Mouse (Mus musculus) small intestine, adult 10 weeks (tissue): ENCODE data around the gene Cyct. TPM values are rescaled to one million over a fixed set of nuclear protein-coding genes. Genes with fewer than 3 reads are reported as not detected.

Experiments used
- polyA plus RNA-seq: library from polyadenylated mRNA; stranded (reverse); fragments of 350-450 nt; fragmentation: Illumina TruSeq; extraction: RNeasy Lipid Tissue Mini Kit (QIAGEN cat#74804); gene quantifications from one replicate; pipeline ENCODE4 v1.2.3, GENCODE M21; 2014; ENCODE audit warnings: low replicate concordance

The Cyct gene
- polyA plus RNA-seq, result 0.78 TPM

DNA sequence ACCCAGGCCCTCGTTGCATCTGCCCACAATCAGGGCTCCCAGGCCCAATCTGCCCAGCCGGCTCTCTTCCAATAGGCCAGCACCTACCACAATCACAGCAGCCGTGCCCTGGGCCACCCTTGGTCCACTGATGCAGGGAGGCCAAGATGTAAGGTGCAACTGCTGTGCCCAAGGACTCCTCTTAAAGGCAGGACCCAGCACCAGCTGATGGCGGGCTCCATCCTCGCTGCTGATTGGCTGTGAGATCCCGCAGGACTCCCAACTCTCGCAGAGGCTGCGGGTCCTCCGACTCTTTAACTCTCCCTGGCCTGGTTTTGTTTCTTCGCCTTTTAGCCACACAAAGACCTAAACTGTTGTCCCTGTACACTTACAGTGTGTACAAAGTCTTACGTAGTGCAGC, at the start of gene Cyct:
Gene Cyct, minus strand, starts transcription at position 225 of the 400 bp plus-strand sequence.

DNA sequence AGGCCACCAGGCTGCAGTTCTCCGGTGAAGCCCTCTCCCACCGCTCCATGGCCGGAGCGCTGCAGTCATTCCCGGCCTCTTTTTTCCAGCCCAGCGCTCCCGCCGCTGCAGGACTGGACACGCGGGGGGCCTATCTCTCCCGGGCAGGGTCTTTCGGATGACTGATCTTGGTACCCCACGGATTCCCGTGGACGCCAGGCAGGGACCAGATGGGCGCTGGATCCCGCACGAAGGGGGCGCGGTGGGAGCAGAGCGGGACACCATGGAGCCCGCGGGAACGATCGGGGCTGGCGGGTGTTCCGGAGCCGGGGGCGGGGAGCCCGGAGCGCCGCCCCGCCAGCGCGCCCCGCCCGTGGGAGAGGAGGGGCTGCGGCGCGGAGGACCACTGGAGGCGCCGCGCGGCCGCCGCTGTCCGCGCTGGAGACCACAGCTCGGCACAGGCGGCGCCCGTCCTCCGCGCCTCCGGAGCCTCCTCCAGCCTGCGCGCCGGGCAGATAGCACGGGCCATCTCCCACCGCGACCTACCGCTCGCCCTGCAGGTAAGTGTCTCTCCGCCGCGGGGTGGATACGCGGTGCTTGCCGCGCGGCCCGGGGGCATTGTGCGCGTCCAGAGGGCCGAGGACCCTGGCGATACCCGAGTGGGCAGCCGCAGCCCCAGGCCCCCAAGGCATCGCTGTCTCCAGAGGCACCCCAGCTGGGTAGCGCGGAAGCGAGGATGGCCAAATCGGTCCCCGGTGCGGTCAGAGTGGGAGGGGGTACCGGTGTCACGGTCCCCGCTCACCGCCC, 46.1 kb upstream of the Cyct start, which contains the start of gene Osbpl6:
Gene Osbpl6, plus strand, starts transcription at position 358 of the 786 bp plus-strand sequence.

DNA sequence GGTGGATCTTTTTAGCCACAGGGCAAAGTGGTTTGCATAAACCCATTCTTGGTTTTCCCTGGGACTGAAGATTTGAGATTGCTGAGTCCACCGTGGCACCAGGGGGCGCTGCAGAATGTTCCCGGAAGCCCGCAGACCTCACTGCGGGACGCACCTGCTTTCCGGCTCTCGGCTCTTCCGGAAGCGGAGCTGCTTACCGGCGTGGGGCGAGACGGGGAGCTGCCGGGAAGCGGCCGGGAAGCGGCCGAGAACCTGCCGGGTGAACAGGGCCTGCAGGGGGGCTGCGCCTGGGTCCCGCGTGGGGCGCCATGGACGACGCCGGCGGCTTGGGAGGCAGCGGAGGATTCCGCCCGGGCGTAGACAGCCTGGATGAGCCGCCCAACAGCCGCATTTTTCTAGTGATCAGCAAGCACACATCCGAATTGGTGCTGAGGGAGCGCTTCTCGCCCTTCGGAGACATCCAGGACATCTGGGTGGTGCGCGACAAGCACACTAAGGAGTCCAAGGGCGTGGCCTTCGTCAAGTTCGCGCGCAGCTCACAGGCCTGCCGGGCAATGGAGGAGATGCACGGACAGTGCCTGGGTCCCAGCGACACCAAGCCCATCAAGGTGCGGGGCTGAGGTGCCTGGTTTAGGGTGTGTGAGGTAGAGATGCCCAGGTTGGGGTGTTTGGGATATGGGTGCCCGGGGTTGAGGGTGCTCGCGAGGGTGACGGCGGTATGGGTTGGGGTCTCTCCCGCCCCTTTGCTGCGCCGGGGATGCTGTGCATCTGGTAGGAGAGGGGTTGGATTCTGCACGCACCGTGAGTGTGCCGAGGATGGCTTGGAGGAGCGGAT, 9.8 kb upstream of the Cyct start, which contains the start of gene Rbm45:
Gene Rbm45, plus strand, starts transcription at position 164 of the 835 bp plus-strand sequence.

GRCm38 (mm10) chr2:76338215-76339156, 21.8 kb downstream of the Cyct start, which contains the start of gene Pde11a:
Gene Pde11a, minus strand, starts transcription at chr2:76338774.

Other genes starting within 250 kb of the Cyct start
- 1.9 TPM for gene Pde11a, start 21.7 kb downstream of the Cyct start, polyA plus RNA-seq
- gene Rbm45, start 9.5 kb upstream of the Cyct start, polyA plus RNA-seq, result 36.2 TPM
- 71.2 TPM for gene Osbpl6, start 46.1 kb upstream of the Cyct start, polyA plus RNA-seq